Mouse (Mus musculus) Muller cell, postnatal 12 days (primary cell): ENCODE measurements around the gene Chek2.
"Not testable (repeated sequence)": the region's sequence is repeated elsewhere in the genome, so short reads cannot be mapped to it uniquely, and the experiment has no call there.

Experiments used
- DNase-seq: peaks from one replicate; pipeline ENCODE4 v3.0.0-alpha.2; 2015; ENCODE audit errors: inconsistent ontology term

The Chek2 gene

GRCm38 (mm10) chr5:110839038-110839677 lies 621 bp upstream of the Chek2 start:
- no peak for DNase-seq

DNA sequence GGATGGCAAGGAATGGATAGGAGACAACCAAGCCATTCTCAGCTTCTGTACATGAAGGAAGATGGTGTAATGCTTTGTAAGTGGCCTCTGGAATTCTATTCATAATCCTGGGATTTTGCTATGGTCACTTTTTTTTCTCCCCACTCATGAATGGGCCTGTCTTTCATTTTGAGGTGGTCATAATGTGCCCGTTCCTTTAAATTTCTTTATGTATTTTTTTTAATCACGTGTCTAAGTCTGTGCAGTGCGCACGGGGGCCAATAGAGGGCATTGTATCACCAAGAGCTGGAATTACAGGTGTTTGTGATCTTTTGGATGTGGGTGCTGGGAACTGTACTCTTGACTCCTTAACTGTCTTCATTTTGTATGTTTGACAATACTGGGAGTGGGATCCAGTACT lies 686 bp downstream of the Chek2 start:
- DNase-seq = peak; percentile 11

GRCm38 (mm10) chr5:110841046-110841862 lies 1.5 kb downstream of the Chek2 start:
- DNase-seq = no peak

DNA sequence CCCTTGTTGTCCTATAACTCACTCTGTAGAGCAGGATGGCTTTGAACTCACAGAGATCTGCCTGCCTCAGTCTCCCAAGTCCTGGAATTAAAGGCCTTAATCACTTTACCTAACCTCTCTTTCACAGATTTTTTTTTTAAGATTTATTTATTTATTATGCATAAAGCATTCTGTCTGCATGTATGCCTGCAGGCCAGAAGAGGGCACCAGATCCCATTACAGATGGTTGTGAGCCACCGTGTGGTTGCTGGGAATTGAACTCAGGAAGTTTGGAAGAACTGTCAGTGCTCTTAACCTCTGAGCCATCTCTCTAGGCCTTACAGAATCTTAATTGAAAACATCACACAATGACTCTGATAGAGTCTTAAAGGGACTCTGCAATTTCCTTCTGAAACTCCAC lies 13.2 kb downstream of the Chek2 start:
- DNase-seq = no peak

GRCm38 (mm10) chr5:110857091-110857490 lies 17.3 kb downstream of the Chek2 start:
- DNase-seq = no peak

GRCm38 (mm10) chr5:110859013-110859650 lies 19.4 kb downstream of the Chek2 start:
- DNase-seq = peak; percentile 12

- DNase-seq = no peak
Measured at GRCm38 (mm10) chr5:110860445-110860844, 20.7 kb downstream of the Chek2 start.

DNA sequence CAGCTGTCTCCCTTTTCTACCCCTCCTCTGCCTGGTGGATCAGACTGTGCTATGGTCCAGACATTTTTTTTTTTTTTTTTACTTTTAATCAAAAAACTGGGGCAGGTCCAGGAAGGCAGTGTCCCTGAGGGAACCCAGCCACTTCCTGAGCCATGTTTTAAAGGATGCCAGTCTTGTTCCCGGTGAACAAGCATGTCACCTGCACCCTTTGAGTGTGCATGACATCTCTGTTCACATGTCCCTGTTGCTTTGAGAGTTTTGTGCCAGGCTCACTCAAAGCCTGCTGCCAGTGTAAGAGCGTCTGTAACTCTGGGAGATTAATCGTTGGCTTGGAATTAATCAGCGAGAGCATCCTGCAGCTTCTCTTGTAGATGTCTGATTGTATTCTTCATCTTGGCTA lies 28.7 kb downstream of the Chek2 start:
- peak; percentile 11 for DNase-seq

DNA sequence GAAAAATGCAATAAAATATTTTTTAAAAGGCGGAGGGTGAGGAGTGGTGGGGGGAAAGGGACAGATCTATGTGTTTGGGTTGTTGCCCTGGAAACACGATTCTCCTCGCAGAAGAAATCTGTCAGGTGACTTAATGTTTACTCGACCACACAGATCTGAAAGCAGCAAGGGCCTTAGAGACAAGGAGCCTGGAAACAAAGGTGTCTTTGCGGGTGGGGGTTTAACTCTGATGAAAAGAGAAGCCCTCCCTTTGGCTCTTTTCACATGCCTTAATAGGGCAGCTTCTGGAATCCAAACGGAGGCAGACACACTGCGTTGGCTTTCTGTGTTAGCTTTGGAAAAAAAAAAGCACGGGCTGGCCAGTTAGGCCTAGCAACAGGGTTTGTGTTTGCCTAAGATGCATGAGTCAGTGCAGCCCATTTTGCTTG lies 29.5 kb downstream of the Chek2 start:
- DNase-seq = peak; percentile 62

GRCm38 (mm10) chr5:110873160-110873559 lies 33.4 kb downstream of the Chek2 start:
- DNase-seq = no peak

DNA sequence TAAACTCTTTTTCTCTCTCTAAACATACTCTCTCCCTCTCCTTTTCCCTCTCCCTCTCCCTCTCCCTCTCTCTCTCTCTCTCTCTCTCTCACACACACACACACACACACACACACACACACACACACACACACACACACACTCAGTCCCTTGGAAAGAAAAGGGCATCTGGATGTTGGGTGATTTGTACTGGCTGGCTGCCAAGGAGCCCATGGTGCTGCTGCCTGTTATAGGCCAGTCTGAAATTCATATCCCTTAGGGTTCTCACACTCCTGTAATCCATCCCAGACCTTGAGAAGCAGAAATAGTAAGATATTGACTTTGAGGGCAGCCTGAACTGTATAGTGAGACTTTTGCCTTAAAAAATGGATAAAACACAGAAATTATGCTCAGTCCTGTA lies 34.9 kb downstream of the Chek2 start:
- no peak for DNase-seq

DNA sequence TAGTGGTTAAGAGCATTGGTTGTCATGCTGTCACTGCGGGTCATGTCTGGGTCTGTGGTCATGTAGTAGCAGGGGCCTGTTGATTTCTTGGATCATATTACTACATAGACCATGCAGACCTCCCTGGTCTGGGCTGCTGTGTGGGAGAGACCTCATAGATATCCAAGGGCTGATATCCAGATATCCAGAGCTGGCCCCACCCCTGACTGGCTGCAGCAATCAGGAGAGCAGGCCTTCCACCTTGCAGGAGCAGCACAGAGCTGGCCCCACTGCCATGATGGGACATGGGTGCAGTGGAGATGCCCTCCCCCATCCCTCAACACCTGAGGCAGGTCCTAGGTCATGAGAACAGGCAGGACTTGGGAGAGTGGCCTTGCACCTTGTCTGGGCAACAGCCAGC lies 35.5 kb downstream of the Chek2 start:
- DNase-seq = no peak

DNA sequence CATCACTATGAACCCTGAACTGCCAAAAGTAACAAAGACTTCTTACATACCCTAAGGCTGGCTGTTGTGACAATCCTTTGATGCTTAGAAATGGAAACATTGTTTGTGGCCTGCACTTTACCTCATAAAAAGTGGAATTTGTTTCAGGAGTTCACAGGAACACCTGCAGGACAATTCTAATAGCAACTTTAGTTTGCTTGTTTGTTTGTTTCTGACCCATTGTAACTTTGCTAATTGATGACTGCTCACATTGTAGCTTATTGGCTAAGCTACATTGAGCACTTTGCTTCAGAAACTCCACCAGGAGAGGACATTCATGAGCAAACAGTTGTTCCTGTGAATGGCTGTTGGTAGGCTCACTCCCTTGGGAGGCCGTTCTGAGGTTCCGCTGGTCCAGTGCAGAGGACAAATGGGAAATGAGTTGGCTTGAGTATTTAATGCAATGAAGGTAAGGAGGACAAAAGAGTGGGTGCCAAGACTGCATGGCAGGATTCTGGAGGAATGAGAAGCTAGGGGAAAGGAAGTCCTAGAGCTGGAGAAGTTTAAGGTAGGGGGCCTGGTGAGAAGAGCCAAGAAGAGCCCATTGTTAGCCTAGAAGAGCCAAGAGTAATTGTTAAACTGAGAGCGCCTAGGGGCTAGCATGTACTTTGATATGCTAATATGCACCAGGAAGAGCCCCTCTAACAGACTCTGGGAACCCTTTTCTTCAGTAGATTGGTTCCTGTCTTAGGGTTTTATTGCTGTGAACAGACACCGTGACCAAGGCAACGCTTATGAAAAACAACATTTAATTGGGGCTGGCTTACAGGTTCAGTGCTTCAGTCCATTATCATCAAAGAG lies 38.1 kb downstream of the Chek2 start:
- DNase-seq = no peak

- DNase-seq = not testable (repeated sequence)
Measured at GRCm38 (mm10) chr5:110878526-110878925, 38.7 kb downstream of the Chek2 start.

DNA sequence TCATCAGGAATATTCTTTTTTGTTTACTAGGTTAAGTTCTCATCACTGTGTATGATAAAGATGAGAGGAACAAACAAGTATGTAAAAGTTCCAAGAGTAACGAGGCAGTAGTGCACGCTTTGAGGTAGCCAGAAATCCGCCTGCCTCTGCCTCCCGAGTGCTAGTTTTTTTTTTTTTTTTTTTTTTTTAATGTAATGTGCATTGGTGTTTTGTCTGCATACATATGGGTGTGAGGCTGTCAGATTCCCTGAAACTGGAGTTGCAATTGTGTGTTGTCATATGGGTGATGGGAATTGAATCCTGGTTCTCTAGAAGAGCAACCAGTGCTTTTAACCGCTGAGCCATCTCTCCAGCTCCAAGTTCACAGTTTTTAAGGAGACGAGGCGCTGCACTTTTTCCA lies 39.3 kb downstream of the Chek2 start:
- DNase-seq = no peak

GRCm38 (mm10) chr5:110879584-110880374 lies 40.0 kb downstream of the Chek2 start, which contains the start of gene Ttc28:
TSS of gene Ttc28 (plus strand) at chr5:110879803.
- DNase-seq = peak; percentile 85

GRCm38 (mm10) chr5:110888596-110888995 lies 48.8 kb downstream of the Chek2 start:
- no peak for DNase-seq

GRCm38 (mm10) chr5:110889945-110890344 lies 50.2 kb downstream of the Chek2 start:
- no peak for DNase-seq

GRCm38 (mm10) chr5:110890561-110890960 lies 50.8 kb downstream of the Chek2 start:
- DNase-seq = no peak

GRCm38 (mm10) chr5:110897114-110897788 lies 57.5 kb downstream of the Chek2 start:
- DNase-seq = no peak
